Mouse (Mus musculus) R1 (cell line): Measurements from ENCODE around the gene Map4k3.
A peak's percentile ranks its signal among the peaks of the same experiment; 100 is the strongest.

Source experiments
- DNase-seq: peaks from one replicate; pipeline ENCODE4 v3.0.0-alpha.2; 2018; ENCODE audit warnings: low read depth, low spot score

Map4k3 gene

DNA sequence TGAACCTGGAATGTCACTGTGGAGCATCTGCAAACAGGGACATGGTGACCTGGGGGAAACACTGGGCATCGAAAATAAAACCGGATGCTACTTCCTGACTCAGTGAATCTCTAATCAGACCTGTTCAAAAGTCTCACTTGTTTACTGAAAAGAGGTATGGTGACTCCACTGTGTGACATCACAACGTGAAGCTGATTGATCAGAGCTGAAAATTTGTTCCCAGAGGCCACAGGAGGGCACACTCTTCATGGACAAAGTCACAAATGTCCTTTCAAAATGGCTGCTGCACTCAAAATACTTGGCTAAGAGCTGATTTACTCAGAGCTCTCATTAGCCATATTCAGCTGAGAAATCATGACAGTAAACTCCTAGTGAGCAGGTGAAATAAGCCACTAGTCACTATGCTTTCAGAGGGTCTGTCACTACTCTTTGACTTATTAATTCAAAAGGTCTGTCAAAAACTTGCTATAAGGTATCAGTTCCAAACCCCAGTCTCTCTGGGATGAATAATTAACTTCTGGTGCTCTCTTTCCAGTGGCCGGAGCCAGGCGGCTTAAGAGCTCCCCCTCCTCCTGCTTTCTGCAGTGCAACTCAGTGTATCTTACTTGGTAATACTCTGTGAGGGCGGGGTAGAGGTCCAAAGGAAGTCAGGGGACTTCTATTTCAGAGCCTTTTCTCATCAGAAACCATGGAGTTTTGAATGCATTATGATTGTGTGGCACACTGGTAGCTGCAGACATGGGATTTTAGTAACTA lies 44.3 kb downstream of the Map4k3 start:
- peak; percentile 51 for DNase-seq

DNA sequence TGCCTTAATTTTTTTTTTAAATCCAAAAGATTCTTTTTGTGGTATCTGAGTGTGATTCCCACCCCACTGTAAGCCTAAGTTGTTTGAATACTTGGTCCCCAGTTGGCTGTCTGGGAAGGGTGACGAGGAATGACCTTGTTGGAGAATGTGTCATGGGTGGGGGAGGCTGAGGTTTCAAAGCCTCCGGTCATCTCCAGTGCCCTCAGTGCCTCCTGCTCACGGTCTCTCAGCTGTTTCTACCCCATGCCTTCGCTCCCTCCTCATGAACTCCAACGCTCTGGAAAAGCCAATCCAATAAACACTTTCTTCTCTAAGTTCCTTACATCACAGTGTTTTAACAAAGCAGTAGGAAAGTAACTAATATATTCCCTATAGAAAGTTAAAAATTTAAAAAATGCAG lies 45.2 kb downstream of the Map4k3 start:
- DNase-seq: no peak

DNA sequence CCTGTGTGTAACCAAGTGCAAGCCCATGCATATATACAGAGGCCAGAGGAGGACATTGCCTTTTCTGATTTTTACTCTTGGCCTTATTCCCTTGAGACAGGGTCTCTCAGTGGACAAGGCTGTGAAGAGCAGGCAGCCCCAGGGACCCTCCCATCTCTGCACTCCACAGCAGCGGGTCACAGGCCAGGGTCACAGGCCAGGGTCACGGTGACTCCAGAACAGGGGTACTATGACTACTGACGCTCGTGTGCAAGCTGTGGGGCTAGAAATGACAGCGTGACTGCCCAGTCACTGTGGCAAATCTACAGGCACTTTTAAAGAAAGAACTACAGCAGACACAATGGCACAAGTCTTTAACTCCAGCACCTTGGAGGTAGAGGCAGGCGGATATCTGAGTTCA lies 50.1 kb downstream of the Map4k3 start:
- no peak for DNase-seq

DNA sequence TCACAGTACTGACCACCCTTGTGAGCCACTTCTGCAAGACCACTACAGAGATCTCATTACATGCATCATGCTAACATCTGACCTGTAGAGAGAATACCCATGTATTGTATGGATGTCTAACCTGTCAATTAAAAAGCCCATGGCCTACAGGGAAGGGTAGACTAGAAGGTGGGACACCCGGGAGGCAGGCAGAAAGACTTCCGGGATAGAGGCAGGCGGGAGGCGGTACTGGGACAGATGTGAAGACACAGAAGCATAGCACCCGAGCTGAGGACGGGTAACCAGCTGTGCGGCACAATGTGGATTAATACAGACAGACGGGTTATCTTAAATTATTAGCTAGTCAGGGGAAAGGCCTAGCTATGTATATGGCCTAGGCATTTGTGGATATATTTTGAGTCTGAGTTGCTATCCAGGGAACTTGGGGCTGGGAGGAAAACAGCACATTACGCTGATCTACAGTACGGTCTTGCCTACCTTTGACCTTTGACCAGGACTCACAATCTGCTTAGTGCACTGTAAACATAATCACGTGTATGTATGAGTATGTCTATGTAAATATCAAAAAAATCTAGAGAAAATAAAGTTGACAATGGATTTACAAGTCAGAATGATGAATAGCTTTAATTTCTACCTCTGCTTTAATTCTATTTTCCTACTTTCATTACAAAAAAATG lies 51.3 kb downstream of the Map4k3 start:
- DNase-seq: peak; percentile 45

DNA sequence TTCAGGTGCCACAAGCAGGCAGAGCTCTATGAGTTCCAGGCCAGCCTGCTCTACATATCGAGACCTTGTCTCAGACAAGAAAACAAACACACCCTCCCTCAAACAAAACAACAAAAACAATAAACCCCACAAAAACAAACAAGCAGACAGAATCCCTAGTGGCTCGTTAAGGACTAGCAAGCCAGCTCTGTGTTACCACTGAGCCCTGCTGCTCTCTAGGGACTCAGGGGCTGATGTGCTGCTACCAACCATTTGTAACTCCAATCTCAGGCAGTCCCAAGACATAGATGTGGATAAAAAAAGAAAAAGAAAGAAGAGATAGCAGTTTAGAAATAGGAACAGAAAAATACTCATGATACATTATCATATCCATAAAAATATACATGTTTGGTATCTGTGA lies 52.1 kb downstream of the Map4k3 start:
- DNase-seq: no peak

DNA sequence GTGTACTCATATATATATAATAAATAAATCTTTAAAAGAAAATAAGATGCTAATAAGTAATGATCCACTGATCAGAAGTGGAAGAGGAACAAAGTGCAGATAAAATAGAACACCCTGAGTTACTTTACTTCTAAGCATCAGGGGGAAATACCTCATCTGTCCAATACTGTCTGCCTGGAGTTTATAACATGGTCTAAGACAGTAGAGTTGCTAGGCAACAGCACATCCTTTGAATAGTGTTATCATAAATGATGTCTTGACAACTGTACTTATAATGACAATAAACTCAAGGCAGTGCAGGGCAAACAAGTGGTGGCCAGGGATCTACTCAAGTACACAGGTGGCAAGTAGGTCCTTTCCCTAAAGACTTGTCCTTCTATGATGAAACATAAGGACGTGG lies 57.9 kb downstream of the Map4k3 start:
- DNase-seq: no peak

DNA sequence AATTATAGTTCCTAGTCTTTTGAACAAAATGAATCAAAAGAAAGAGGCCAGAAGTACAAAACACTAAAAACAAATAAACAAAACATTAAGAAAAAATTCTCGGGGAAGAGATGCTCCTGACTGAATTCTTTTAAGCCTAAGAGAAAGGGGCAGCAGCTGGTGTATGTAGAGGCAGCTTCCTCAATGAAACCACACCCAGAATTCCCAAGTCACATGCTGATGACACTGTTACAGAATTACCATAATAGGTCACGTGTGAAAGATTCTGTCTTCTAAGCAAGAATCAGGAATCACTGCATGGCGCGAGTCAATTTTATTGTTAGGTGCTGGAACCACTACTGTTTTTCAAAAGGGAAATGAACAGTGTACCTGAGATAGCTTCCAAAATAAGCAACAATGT lies 64.7 kb downstream of the Map4k3 start:
- DNase-seq: peak; percentile 84

DNA sequence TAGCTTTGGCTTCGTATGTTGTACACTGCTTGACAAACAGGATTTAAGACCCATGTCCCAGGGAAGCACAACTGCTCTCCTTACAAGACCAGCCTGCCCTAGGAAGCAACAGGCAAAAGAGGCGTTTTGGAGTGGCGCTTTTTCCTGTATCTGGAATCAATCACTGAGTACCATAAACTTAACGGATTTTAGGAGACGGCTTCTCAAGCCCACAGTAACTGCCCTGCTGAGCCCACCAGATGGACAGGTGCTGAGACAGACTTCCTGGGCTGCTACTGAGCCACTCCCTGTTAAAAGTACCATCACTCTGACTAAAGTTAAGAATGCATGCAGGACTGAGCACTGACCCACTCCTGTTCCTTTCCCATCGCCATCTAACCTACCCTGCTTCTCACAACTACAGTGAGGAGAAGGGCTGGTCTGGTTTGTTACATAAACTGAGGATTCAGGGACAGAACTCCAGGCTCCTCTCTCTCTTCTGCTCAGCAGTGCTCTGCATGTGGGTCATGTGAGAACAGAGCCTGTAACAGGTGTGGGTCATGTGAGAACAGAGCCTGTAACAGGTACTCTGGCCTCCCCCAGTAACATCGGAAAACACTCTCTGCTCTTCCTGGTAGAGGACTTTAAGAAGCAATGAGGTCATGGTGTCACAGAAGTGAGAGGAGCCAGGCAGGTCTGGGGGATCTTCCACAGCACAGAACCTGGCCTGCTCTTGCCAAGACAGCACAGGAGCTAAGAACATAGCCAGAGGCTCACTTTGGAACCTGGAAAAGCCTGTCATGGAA lies 65.3 kb downstream of the Map4k3 start:
- peak; percentile 41 for DNase-seq

DNA sequence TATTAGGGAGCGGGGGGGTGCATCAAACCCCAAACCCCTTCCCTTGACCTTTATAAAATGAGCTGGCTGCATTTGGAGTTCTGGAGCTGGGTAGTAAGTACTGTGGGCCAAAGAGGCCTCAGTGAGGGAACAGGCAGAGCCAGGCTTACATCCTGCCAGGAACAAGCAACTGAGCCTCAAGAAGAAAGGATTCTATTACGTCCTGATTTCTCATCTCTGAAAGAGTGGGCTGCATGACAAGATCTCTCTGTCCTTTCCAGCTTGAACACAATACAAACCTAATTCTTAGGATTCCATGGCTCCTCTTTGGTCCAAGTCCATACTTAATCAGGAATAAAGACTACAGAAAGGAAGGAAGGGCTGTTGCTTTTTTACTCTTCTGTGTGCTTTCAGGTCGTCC lies 66.4 kb downstream of the Map4k3 start:
- DNase-seq: no peak

DNA sequence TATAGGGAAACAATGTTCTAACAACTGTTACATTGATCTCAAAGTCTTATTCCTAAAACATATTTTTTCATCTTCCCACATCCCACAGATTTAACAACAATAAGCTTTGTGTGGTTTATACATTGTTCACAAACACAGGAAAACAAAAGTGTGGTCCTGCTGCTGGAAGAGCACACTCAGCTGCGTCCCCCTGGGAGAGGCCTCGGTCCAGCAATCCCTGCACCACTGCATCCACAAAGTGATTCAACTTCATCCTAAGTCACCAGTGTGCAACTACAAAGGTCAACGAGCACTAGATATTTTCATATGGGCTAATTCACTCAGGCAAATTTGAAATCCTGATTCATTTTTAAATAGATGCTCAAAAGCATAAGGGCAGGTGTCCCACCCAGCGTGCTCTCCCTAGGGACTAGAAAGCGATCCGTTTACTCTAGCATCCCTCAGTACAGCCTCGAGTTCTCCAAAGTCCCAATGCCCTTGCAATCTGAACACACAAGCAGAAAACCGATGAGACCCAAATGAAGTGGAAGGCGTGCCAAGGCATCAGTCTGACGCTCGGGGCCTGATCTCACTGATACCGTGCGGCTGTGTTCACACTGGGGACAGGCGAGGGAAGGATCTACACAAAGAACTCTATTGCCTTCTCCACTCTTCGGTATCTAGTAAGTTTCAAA lies 67.4 kb downstream of the Map4k3 start:
- DNase-seq: no peak

DNA sequence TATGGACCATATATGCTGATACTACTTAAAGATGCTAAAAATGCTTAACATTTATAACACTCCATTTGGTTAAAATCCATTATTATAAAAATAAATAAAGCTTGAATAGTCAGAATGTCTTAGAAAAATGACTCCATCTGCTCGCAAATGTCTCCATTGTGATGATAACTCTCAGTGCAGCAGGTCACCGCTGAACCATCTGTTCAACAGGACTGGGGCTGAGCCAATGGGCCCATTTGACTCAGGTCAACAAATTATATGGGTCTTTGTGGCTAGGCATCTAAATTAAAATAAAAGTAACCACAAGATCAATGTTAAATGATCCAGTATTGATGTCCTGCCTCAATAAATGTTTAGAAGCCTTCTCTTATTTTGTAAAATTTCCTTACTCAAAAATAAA lies 68.1 kb downstream of the Map4k3 start:
- DNase-seq: no peak

DNA sequence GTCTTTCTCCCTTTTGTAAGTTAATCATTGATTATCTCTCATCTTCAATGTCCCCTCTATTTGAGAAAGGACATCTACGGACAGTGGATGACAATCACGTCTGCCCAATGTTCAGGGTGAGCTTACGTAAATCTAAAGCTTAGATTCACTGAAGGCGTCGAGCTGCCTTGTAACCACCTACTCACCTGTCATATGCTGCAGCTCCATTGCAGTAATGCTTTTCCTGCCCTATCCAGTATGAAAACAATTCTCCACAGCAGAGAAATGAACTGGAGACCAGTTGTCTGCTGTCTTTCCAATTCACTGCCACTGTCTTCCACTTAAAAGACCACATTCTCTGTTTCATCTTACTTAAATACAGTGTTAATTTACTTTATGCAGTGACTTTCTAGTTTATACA lies 68.5 kb downstream of the Map4k3 start:
- DNase-seq: no peak

DNA sequence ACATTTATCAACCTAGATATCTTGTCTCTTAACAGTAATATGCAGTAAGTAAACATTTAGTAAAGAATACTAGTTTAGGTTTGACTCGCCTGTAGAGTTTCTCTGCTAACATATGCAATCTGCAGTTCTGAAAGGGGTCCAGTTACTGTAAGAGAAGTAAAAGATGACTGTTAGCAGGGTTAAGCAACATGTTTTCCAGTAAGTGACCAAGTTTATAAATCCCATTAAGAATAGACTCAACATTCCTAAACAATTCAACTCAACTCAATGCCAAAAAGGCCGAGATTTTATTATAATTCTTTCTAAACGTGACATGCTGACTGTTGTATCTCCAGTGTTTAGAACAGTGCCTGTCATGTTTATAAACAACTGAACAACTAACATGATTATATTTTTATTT lies 74.0 kb downstream of the Map4k3 start:
- no peak for DNase-seq

DNA sequence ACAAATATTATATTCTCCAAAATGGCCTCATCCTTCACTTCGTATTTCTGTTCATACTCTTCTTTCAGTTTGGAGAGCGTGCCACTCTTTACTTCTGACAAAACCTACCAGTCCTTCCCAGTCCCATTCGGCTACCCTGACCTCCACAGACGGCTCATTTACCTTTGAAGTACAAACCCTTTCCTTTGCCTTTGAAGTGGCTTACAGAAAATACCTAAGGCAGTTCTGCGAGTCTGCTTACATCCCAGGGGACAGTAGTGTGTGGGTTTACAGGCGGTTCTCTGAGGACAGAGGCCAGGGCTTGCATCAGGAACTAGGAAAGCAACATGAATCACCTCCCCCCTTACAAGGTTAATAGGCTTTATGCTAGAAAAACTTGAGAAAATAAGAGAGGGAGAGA lies 75.5 kb downstream of the Map4k3 start:
- DNase-seq: no peak

DNA sequence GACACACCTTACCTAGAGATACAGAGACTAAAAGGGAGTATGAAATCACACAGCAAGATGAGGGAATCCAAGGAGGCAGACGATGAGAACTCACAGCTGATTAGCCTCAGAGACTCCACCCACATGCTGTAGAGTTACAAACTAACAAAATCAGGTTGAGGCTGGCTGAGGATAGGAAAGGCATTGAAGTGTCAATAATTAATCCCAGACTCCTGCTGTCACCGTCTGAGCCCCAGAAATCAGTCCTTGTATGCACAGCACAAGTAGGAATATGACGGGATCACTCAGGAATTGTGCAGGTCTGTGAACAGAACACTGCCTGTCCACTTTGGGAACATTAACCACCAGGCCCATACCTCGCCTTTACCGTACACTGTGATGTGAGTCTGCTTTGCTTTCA lies 81.4 kb downstream of the Map4k3 start:
- no peak for DNase-seq

DNA sequence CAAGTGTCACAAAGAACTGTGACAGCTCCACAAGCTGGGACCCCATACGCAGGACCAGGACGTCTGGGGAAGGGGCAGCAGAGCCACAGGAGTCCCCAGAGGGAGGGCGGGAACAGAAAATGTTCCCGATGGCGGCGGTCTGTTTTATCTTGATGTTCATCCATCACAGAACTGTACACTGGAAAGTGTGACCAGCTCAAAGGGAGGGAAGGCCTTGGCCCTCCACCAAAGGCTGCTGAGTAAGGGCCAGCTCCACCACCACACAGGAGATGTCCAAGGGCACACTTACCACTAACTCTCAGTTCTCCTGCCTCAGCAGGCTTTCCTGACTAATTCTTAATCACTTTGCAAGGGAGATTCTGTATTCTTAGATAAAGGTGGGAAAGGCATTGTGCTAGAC lies 82.2 kb downstream of the Map4k3 start:
- DNase-seq: no peak

DNA sequence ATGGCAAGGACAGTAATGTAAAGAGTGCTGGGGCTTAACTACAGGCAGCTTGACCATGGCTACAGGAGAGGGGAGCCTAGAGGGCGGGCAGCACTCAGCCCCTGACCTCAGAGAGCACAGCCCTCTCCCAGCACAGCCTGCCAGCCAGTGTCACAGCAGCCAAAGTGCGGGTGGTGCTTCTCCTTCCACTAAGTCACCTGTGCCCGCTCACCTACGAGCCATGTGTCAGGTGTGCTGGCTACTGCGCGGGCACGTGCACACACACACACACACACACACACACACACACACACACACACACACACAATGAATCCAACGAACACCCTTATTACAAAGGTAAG lies 82.6 kb downstream of the Map4k3 start:
- DNase-seq: no peak

DNA sequence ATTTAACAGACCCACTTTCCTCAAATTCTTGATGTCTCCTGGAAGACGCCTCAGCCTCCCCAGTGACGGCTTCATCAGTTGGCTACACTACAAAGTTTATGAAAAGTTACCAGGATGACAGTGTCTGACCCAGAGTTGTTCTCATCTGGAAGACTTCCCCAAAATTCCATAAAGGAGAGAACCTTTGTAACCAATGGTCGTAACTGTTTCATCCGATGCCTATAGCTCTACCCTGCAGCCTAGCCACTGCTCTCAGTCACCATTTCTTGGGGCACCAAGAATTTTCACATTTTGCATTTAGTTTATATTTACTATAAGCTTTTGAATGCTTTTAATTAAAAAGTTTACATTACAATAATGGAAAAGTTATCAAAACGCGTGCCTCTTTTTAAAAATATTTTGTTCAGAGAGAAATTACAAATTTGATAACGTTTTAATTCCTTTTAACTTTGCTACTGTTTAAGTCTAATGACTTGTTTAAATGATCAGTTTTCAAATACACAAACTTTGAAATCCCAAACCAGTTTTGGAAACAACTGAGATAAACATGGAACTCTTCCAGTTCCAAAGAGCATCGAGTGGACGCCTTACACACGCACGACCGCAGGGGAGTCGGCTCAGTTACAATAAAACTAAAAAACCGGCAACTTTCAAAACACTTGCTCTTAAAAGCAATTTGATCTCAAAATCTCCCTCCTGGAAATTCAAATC lies 83.1 kb downstream of the Map4k3 start:
- no peak for DNase-seq

DNA sequence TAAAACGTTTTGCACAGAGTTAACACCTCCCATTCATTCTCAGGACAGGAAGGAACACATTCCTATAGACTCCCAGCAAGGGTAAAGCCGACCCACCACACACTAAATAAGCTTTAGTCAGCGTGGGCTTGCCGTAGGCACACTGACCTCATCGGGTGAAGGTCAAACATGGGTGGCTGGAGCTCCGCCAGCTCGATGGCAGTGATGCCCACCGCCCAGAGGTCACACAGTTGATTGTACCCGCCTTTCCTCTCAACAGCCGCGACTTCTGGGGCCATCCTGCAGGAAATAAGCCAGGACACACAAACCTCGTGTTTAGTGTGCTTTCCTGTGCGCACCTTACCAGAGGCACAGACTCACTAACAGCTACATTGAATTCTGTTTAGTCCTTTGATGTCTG lies 83.7 kb downstream of the Map4k3 start:
- no peak for DNase-seq

DNA sequence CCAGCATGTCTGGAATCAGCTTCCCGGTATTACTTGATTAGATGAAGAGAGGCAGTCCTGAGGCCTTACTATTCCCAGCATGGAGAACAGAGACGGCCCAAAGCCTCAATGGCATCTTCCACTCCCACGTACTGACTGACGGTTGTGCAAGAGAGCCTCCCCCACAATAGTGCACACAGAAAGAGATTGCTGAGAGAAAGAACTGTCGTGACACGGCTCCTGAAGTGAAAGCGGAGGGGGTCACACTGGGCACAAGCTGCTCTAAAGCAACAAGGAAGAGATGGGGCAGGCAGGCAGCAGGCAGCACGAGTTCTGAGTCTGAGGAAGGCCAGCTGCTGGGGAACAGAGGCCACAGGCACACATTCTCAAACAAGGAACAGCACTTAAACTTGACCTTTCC lies 90.2 kb downstream of the Map4k3 start:
- DNase-seq: no peak

DNA sequence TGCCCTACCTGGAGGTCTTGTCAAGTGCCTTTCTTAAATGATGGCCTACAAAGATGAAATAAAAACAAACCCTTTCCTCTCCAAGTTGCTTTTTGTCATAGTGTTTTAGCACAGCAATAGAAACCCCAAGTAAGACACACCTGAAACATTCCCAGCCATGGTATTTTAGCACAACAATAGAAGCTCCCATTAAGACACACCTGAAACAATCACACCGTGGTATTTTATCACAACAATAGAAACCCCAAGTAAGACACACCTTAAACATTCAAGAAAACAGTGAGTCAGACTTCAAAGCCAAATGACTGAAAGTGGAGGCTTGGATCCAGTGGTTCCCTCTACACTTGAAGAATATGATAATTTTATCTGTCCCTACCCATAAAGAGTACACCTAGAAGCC lies 92.5 kb downstream of the Map4k3 start:
- DNase-seq: peak; percentile 98

DNA sequence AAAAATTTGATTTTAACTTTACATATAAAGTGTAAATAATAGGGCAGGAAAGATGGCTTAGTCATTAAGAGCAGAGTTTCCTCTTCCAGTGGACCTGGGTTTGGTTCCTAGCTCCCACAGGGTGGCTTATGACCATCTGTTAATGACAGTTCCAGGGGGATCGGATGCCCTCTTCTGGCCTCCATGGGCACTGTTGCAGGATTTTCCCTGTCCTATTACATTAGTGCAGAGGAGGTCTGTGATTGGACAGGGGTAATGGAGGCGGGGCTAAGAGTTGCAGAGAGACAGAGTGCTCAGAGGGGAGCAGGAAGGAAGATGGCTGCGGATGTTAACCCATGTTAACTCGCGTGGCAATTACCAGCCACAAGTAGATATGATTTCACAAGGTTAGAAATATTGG lies 95.4 kb downstream of the Map4k3 start:
- DNase-seq: peak; percentile 93
